Mouse (Mus musculus) kidney, adult 18-20 months (tissue): Measurements from ENCODE around the gene Olfr178.

Experiments
- DNase-seq: peaks from one replicate; pipeline ENCODE4 v3.0.0; 2021

Gene Olfr178

GRCm38 (mm10) chr16:58891963-58892362 is at the start of gene Olfr178:
Olfr178 (minus strand) TSS chr16:58892063.
- DNase-seq: no peak

- DNase-seq: no peak
These were observed 37.4 kb upstream of the Olfr178 start, which contains the start of gene Olfr180 for GRCm38 (mm10) chr16:58929292-58929691. Olfr180 (minus strand) TSS chr16:58929392.

GRCm38 (mm10) chr16:58928655-58929054 is 36.8 kb upstream of the Olfr178 start, which contains the start of gene Olfr181:
Olfr181 (minus strand) TSS chr16:58928755.
- DNase-seq: no peak

- no peak for DNase-seq
These were observed 7.4 kb downstream of the Olfr178 start for GRCm38 (mm10) chr16:58884416-58884815.

- no peak for DNase-seq
These were observed 17.2 kb downstream of the Olfr178 start, which contains the start of gene Olfr177 for GRCm38 (mm10) chr16:58874668-58875067. Olfr177 (minus strand) TSS chr16:58874768.

- no peak for DNase-seq
These were observed 30.4 kb downstream of the Olfr178 start for GRCm38 (mm10) chr16:58861479-58861878.

- DNase-seq: no peak
These were observed 31.7 kb downstream of the Olfr178 start for GRCm38 (mm10) chr16:58860032-58860737.
